Mouse (Mus musculus) cerebellum, adult 2 months (tissue): ENCODE measurements at regions not wholly inside any gene's neighbourhood (a gene's known extent, or its start where the extent isn't known, plus 50 kb on each side); places are given as distances from the start of the nearest gene placed in this dataset.

Experiments
- CTCF ChIP-seq: fragments of 200-500 bp; IDR thresholded peaks from 2 replicates; pipeline ENCODE4 v1.5.1; 2011; ENCODE audit warnings: low read depth, mild to moderate bottlenecking, control low read depth, low read length, moderate library complexity, borderline replicate concordance; ENCODE audit not compliant: insufficient read depth
- POLR2A ChIP-seq: fragments of 200-500 bp; IDR thresholded peaks from 2 replicates; pipeline ENCODE4 v1.6.1; 2011; ENCODE audit warnings: low read length, control low read depth, borderline replicate concordance; ENCODE audit not compliant: insufficient read depth

DNA sequence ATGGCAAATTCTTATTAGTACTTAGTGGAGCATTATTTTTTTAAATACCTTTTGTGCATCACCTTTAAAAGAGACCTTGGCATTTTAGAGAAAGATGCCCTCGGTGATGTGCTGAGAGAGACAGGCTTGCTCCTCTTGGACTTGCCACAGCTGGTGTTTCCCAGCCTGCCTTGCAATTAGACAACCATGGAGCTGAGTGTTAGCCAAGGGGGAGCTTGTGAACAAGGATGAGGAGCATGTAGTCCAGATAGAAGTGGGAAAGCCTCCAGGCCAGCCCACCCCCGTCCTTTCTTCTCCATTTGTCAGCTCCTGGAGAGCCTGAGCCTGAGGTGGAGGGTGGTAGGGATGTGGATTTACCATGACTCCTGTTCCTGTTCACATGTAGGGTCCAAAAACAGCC is 161.9 kb downstream of the Cct6b start:
- TF ChIP-seq CTCF (no peak), POLR2A (no peak)
